Mouse (Mus musculus) MEL (cell line): Measurements from ENCODE around the gene Gm49027. TPM values are rescaled to one million over a fixed set of nuclear protein-coding genes. Genes with fewer than 3 reads are reported as not detected.

Experiments
- DNase-seq: peaks from one replicate; pipeline ENCODE4 v3.0.0; 2011; ENCODE audit warnings: low read depth, low spot score
- H3K27ac ChIP-seq: 2 replicates; pipeline ENCODE4 v1.5.1; 2012; ENCODE audit warnings: low read depth, mild to moderate bottlenecking, control low read depth, low read length, moderate library complexity; ENCODE audit not compliant: control insufficient read depth
- H3K27me3 ChIP-seq, 2 experiments: fragments of 150-350 bp in 1 of 2; sonication (generic) in 1 of 2; 2 replicates each; pipeline ENCODE4 v1.6.1; 2012; ENCODE audit warnings: low read length in 2 of 2, mild to moderate bottlenecking in 2 of 2, improper control_type of control experiment in 1 of 2, moderate library complexity in 1 of 2; ENCODE audit not compliant: insufficient read depth in 2 of 2, control insufficient read depth in 1 of 2
- H3K36me3 ChIP-seq, 2 experiments: 2 replicates each; pipeline ENCODE4 v1.6.1; 2012 to 2014; ENCODE audit warnings: low read length in 2 of 2, improper control_type of control experiment in 1 of 2, inconsistent platforms in 1 of 2, mild to moderate bottlenecking in 1 of 2; ENCODE audit not compliant: insufficient read depth in 2 of 2, control insufficient read depth in 1 of 2
- H3K4me1 ChIP-seq, 2 experiments: fragments of 150-350 bp in 1 of 2; sonication (generic) in 1 of 2; 2 replicates each; pipeline ENCODE4 v1.6.1; 2012; ENCODE audit warnings: low read length in 2 of 2, improper control_type of control experiment in 1 of 2, mild to moderate bottlenecking in 1 of 2; ENCODE audit not compliant: insufficient read depth in 2 of 2, control insufficient read depth in 1 of 2
- H3K4me3 ChIP-seq, 2 experiments: fragments of 150-350 bp in 1 of 2; sonication (generic) in 1 of 2; 2 replicates each; pipeline ENCODE4 v1.5.1; 2012; ENCODE audit warnings: low read depth in 2 of 2, low read length in 2 of 2, mild to moderate bottlenecking in 2 of 2, moderate library complexity in 2 of 2, control low read depth in 1 of 2, improper control_type of control experiment in 1 of 2; ENCODE audit not compliant: control insufficient read depth in 1 of 2, insufficient read depth in 1 of 2
- H3K79me2 ChIP-seq: 2 replicates; pipeline ENCODE4 v1.6.1; 2012; ENCODE audit warnings: mild to moderate bottlenecking, low read length, moderate library complexity; ENCODE audit not compliant: control insufficient read depth, poor library complexity, insufficient read depth
- H3K9ac ChIP-seq: 2 replicates; pipeline ENCODE4 v1.6.1; 2012; ENCODE audit warnings: low read depth, mild to moderate bottlenecking, control low read depth, low read length, moderate library complexity; ENCODE audit not compliant: control insufficient read depth, poor library complexity, severe bottlenecking
- H3K9me3 ChIP-seq: fragments of 150-350 bp; sonication (generic); replicated peaks from 2 replicates; pipeline ENCODE4 v1.6.1; 2012; ENCODE audit warnings: mild to moderate bottlenecking, low read length, improper control_type of control experiment, moderate library complexity; ENCODE audit not compliant: insufficient read depth
- BHLHE40 ChIP-seq: IDR thresholded peaks from 2 replicates; pipeline ENCODE4 v1.6.1; 2012; ENCODE audit warnings: low read depth, mild to moderate bottlenecking, inconsistent platforms, low read length, improper control_type of control experiment, borderline replicate concordance
- CHD1 ChIP-seq: IDR thresholded peaks from 2 replicates; pipeline ENCODE4 v1.6.1; 2012; ENCODE audit warnings: low read depth, mild to moderate bottlenecking, inconsistent platforms, low read length, improper control_type of control experiment
- CHD2 ChIP-seq: IDR thresholded peaks from 2 replicates; pipeline ENCODE4 v1.6.1; 2011; ENCODE audit warnings: low read length, improper control_type of control experiment
- CTCF ChIP-seq, 3 experiments: IDR thresholded peaks in 2 of 3; conservative IDR thresholded peaks in 1 of 3; 2 replicates each; pipeline ENCODE4 v1.5.1; 2011 to 2012; ENCODE audit warnings: low read length in 3 of 3, low read depth in 2 of 3, mild to moderate bottlenecking in 2 of 3, improper control_type of control experiment in 1 of 3, inconsistent platforms in 1 of 3, mixed read lengths in 1 of 3, moderate library complexity in 1 of 3; ENCODE audit not compliant: control insufficient read depth in 1 of 3, insufficient read depth in 1 of 3, poor library complexity in 1 of 3, severe bottlenecking in 1 of 3
- E2F4 ChIP-seq: IDR thresholded peaks from 2 replicates; pipeline ENCODE4 v1.6.1; 2011; ENCODE audit warnings: low read depth, low read length, improper control_type of control experiment, borderline replicate concordance
- ELF1 ChIP-seq: IDR thresholded peaks from 2 replicates; pipeline ENCODE4 v1.6.1; 2014; ENCODE audit warnings: low read depth, mild to moderate bottlenecking, inconsistent platforms, low read length, improper control_type of control experiment, moderate library complexity
- EP300 ChIP-seq, 2 experiments: IDR thresholded peaks; 2 replicates each; pipeline ENCODE4 v1.6.1; 2011; ENCODE audit warnings: improper control_type of control experiment in 2 of 2, low read length in 2 of 2, low read depth in 1 of 2, mild to moderate bottlenecking in 1 of 2
- ETS1 ChIP-seq: IDR thresholded peaks from 2 replicates; pipeline ENCODE4 v1.6.1; 2012; ENCODE audit warnings: low read depth, mild to moderate bottlenecking, inconsistent platforms, low read length, improper control_type of control experiment, moderate library complexity
- GABPA ChIP-seq: IDR thresholded peaks from 2 replicates; pipeline ENCODE4 v1.6.1; 2012; ENCODE audit warnings: low read depth, mild to moderate bottlenecking, inconsistent platforms, low read length, improper control_type of control experiment, moderate library complexity
- GATA1 ChIP-seq: IDR thresholded peaks from 2 replicates; pipeline ENCODE4 v1.6.1; 2011; ENCODE audit warnings: low read depth, low read length, improper control_type of control experiment
- HCFC1 ChIP-seq: IDR thresholded peaks from 2 replicates; pipeline ENCODE4 v1.6.1; 2012; ENCODE audit warnings: low read depth, mild to moderate bottlenecking, inconsistent platforms, low read length, improper control_type of control experiment, moderate library complexity
- JUND ChIP-seq: IDR thresholded peaks from 2 replicates; pipeline ENCODE4 v1.6.1; 2011; ENCODE audit warnings: low read depth, mild to moderate bottlenecking, improper control_type of control experiment, low read length
- KAT2A ChIP-seq: conservative IDR thresholded peaks from 2 replicates; pipeline ENCODE4 v1.6.1; 2012; ENCODE audit warnings: low read depth, low read length, improper control_type of control experiment, inconsistent platforms
- MAFK ChIP-seq: IDR thresholded peaks from 2 replicates; pipeline ENCODE4 v1.6.1; 2011; ENCODE audit warnings: low read depth, mild to moderate bottlenecking, low read length, improper control_type of control experiment, borderline replicate concordance
- MAX ChIP-seq: IDR thresholded peaks from 2 replicates; pipeline ENCODE4 v1.6.1; 2011; ENCODE audit warnings: low read length, improper control_type of control experiment
- MAZ ChIP-seq: IDR thresholded peaks from 2 replicates; pipeline ENCODE4 v1.6.1; 2012; ENCODE audit warnings: low read depth, mild to moderate bottlenecking, inconsistent platforms, low read length, improper control_type of control experiment
- MEF2A ChIP-seq: IDR thresholded peaks from 2 replicates; pipeline ENCODE4 v1.6.1; 2014; ENCODE audit warnings: low read depth, mild to moderate bottlenecking, inconsistent platforms, low read length, improper control_type of control experiment; ENCODE audit not compliant: poor library complexity, insufficient replicate concordance, severe bottlenecking; ENCODE audit errors: extremely low read depth
- MXI1 ChIP-seq: IDR thresholded peaks from 2 replicates; pipeline ENCODE4 v1.6.1; 2011; ENCODE audit warnings: mild to moderate bottlenecking, low read depth, low read length, improper control_type of control experiment
- MYB ChIP-seq: IDR thresholded peaks from 2 replicates; pipeline ENCODE4 v1.6.1; 2011; ENCODE audit warnings: mild to moderate bottlenecking, low read depth, low read length, improper control_type of control experiment
- MYC ChIP-seq: IDR thresholded peaks from 2 replicates; pipeline ENCODE4 v1.6.1; 2011; ENCODE audit warnings: low read depth, mild to moderate bottlenecking, low read length, improper control_type of control experiment, moderate library complexity
- NELFE ChIP-seq: IDR thresholded peaks from 2 replicates; pipeline ENCODE4 v1.6.1; 2011; ENCODE audit warnings: low read depth, low read length, improper control_type of control experiment
- NRF1 ChIP-seq: IDR thresholded peaks from 2 replicates; pipeline ENCODE4 v1.6.1; 2014; ENCODE audit warnings: low read depth, mild to moderate bottlenecking, inconsistent platforms, low read length, improper control_type of control experiment, moderate library complexity; ENCODE audit not compliant: poor library complexity, insufficient read depth, severe bottlenecking
- POLR2AphosphoS2 ChIP-seq: IDR thresholded peaks from 2 replicates; pipeline ENCODE4 v1.6.1; 2011; ENCODE audit warnings: low read length, improper control_type of control experiment
- POLR2AphosphoS5 ChIP-seq: IDR thresholded peaks from 2 replicates; pipeline ENCODE4 v1.6.1; 2012; ENCODE audit warnings: low read depth, borderline replicate concordance, mild to moderate bottlenecking, inconsistent platforms, low read length, moderate library complexity, mixed read lengths
- RAD21 ChIP-seq: IDR thresholded peaks from 2 replicates; pipeline ENCODE4 v1.6.1; 2011; ENCODE audit warnings: mild to moderate bottlenecking, low read depth, low read length, improper control_type of control experiment
- SMC3 ChIP-seq: IDR thresholded peaks from 2 replicates; pipeline ENCODE4 v1.6.1; 2011; ENCODE audit warnings: low read depth, low read length, improper control_type of control experiment
- TAL1 ChIP-seq: IDR thresholded peaks from 2 replicates; pipeline ENCODE4 v1.6.1; 2012; ENCODE audit warnings: mild to moderate bottlenecking, inconsistent platforms, low read length, moderate library complexity, mixed read lengths
- TBP ChIP-seq: IDR thresholded peaks from 2 replicates; pipeline ENCODE4 v1.8.0; 2011; ENCODE audit warnings: low read depth, low read length, improper control_type of control experiment
- TCF12 ChIP-seq: IDR thresholded peaks from 2 replicates; pipeline ENCODE4 v1.6.1; 2014; ENCODE audit warnings: low read depth, mild to moderate bottlenecking, inconsistent platforms, low read length, improper control_type of control experiment, moderate library complexity
- UBTF ChIP-seq: IDR thresholded peaks from 2 replicates; pipeline ENCODE4 v1.6.1; 2012; ENCODE audit warnings: low read depth, mild to moderate bottlenecking, inconsistent platforms, low read length, improper control_type of control experiment, moderate library complexity, borderline replicate concordance; ENCODE audit not compliant: insufficient read depth
- USF1 ChIP-seq: IDR thresholded peaks from 2 replicates; pipeline ENCODE4 v1.6.1; 2014; ENCODE audit warnings: low read depth, mild to moderate bottlenecking, inconsistent platforms, low read length, improper control_type of control experiment, moderate library complexity
- USF2 ChIP-seq, 2 experiments: IDR thresholded peaks; 2 replicates each; pipeline ENCODE4 v1.6.1; 2011 to 2012; ENCODE audit warnings: improper control_type of control experiment in 2 of 2, low read length in 2 of 2, borderline replicate concordance in 1 of 2, inconsistent platforms in 1 of 2, low read depth in 1 of 2, mild to moderate bottlenecking in 1 of 2; ENCODE audit not compliant: insufficient read depth in 1 of 2
- ZKSCAN1 ChIP-seq: IDR thresholded peaks from 2 replicates; pipeline ENCODE4 v1.6.1; 2012; ENCODE audit warnings: low read depth, mild to moderate bottlenecking, inconsistent platforms, low read length, improper control_type of control experiment, moderate library complexity
- ZMIZ1 ChIP-seq: IDR thresholded peaks from 2 replicates; pipeline ENCODE4 v1.6.1; 2012; ENCODE audit warnings: low read depth, mild to moderate bottlenecking, inconsistent platforms, low read length, improper control_type of control experiment, moderate library complexity
- ZNF384 ChIP-seq: IDR thresholded peaks from 2 replicates; pipeline ENCODE4 v1.6.1; 2012; ENCODE audit warnings: low read depth, mild to moderate bottlenecking, inconsistent platforms, low read length, improper control_type of control experiment
- polyA plus RNA-seq, 2 experiments: library from polyadenylated mRNA; stranded (reverse) in 1 of 2; unstranded in 1 of 2; fragments of >175 nt in 1 of 2; fragments of >200 nt in 1 of 2; gene quantifications; 2 replicates each; pipeline versions ENCODE4 v1.2.1 to v1.2.4; 2012; ENCODE audit warnings: low replicate concordance in 2 of 2, low read depth in 1 of 2; ENCODE audit not compliant: insufficient read length in 2 of 2, insufficient read depth in 1 of 2, missing spikeins in 1 of 2
- total RNA-seq: library from RNA; depleted of rRNA; stranded (reverse); fragments of 300-350 nt; gene quantifications from 2 replicates; pipeline ENCODE4 v1.2.3, GENCODE M21; 2012

Gm49027 gene
- total and polyA plus RNA-seq, 3 experiments, result 0.53 to 0.54 TPM; not detected in 1

DNA sequence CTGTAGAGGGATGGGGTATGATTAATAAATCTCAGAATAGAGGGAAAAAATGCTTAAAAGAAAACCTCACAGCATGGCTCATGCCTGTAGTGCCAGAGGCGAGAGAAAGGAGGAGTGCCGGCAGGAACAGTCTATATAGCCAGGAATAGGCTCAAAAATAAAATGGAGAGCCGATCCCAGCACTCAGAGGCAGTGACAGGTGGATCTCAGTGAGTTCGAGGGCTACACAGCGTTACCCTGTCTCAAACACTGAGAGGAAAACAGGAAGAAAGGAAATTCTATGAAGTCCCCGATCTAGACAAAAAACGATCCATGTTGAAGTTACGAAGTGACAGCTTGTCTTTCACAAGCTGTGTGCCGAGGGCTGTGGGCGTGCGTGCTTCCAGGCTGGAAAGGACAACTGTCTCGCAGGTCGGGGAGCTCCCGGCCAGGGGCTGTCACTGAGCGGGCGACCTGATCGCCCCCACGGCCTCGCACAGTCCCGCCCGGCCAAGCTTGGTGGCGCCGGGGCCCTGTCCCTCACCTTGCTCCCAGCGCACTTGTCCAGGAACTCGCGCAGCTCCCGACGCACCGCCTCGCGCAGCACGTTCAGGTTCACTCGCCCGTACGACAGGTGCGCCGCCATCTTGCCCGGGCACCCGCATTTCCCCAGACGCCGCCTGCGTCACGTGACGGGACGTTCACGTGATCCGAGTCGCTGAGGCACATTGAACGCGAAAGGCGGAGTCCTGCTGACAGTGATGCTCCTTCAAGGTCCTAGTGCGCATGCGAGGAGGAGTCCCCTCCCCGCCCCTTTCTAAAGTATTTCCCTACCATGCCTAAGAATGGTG, 47.3 kb upstream of the Gm49027 start, which contains the start of gene Vps33a:
Gene Vps33a, minus strand, starts transcription at position 682 of the 830 bp plus-strand sequence.
- H3K4me1 ChIP-seq, result peaks cover 4 to 7% of the 10 kb centered on the region in 2 experiments
- no peaks in the 10 kb centered on the region for H3K9me3 ChIP-seq
- peaks cover 0 to 11% of the 10 kb centered on the region in 2 experiments; a peak in 3 of 4 replicates for H3K36me3 ChIP-seq
- peaks cover 9% of the 10 kb centered on the region for H3K79me2 ChIP-seq
- H3K27ac ChIP-seq, result peak within 1 kb of the TSS; percentile 11
- DNase-seq, result peak; percentile 99
- H3K4me3 ChIP-seq, result peak within 1 kb of the TSS; percentile 71 to 72
- peak within 1 kb of the TSS; percentile 71 for H3K9ac ChIP-seq
- H3K27me3 ChIP-seq, result no peaks in the 10 kb centered on the region
- TF ChIP-seq ELF1 (0 out of 2 replicates have a peak, but pooled peaks have one; percentile 44), TBP (peak; percentile 69), GABPA (no peak), MEF2A (no peak), ETS1 (peak; percentile 65), KAT2A (no peak), MYB (no peak), E2F4 (no peak), MAFK (no peak), JUND (no peak), CTCF (IDR thresholded peaks at IDR 0.05 in 2 of 3, conservative IDR thresholded peaks at IDR 0.05 in 1 of 3; ENCODE audit: control insufficient read depth in 1 of 3, insufficient read depth in 1 of 3, low read depth in 2 of 3, low read length in 3 of 3, poor library complexity in 1 of 3, severe bottlenecking in 1 of 3) (no peak), CHD2 (no peak), EP300 (IDR thresholded peaks at IDR 0.05; ENCODE audit: low read depth in 1 of 2, low read length in 2 of 2) (no peak), TAL1 (no peak), BHLHE40 (peak; percentile 95), MAX (peak; percentile 98), UBTF (no peak), MXI1 (peak; percentile 96), SMC3 (no peak), ZKSCAN1 (no peak), HCFC1 (peak; percentile 89), USF1 (peak; percentile 99), NELFE (peak; percentile 66), POLR2AphosphoS2 (0 out of 2 replicates have a peak, but pooled peaks have one; percentile 29), POLR2AphosphoS5 (no peak), USF2 (IDR thresholded peaks at IDR 0.05; ENCODE audit: borderline replicate concordance in 1 of 2, insufficient read depth in 1 of 2, low read depth in 1 of 2, low read length in 2 of 2) (peak; percentile 99 to 100), MYC (peak; percentile 76; the same call in 1 of the 2 replicates), RAD21 (no peak), NRF1 (peak; percentile 80), ZNF384 (no peak), TCF12 (peak; percentile 57), ZMIZ1 (no peak), GATA1 (no peak), MAZ (no peak), CHD1 (no peak)
